Mouse (Mus musculus) liver, embryonic 15.5 days (tissue): ENCODE data around the gene Tmem176a. TPM values are rescaled to one million over a fixed set of nuclear protein-coding genes. Genes with fewer than 3 reads are reported as not detected.

Experiments
- ATAC-seq: fragments of 200-750 bp; cut with Nextera tagmentation; 2 replicates; pipeline ENCODE4 v1.8.0; 2017; ENCODE audit warnings: moderate number of reproducible peaks, mild to moderate bottlenecking, moderate library complexity; ENCODE audit not compliant: insufficient read depth
- H3K27ac ChIP-seq: fragments of 300-500 bp; sonication (generic); replicated peaks from 2 replicates; pipeline ENCODE4 v1.5.1; 2015; ENCODE audit warnings: mild to moderate bottlenecking, inconsistent platforms
- H3K27me3 ChIP-seq: fragments of 300-500 bp; sonication (generic); 2 replicates; pipeline ENCODE4 v1.6.1; 2015; ENCODE audit warnings: mild to moderate bottlenecking, inconsistent platforms
- H3K36me3 ChIP-seq: fragments of 300-500 bp; sonication (generic); replicated peaks from 2 replicates; pipeline ENCODE4 v1.6.1; 2015; ENCODE audit warnings: moderate library complexity, mild to moderate bottlenecking, inconsistent platforms
- H3K4me1 ChIP-seq: fragments of 300-500 bp; sonication (generic); replicated peaks from 2 replicates; pipeline ENCODE4 v1.6.1; 2015; ENCODE audit warnings: inconsistent platforms
- H3K4me2 ChIP-seq: fragments of 300-500 bp; sonication (generic); 2 replicates; pipeline ENCODE4 v1.6.1; 2015; ENCODE audit warnings: moderate library complexity, mild to moderate bottlenecking, inconsistent platforms
- H3K4me3 ChIP-seq: fragments of 300-500 bp; sonication (generic); replicated peaks from 2 replicates; pipeline ENCODE4 v1.5.1; 2015; ENCODE audit warnings: mild to moderate bottlenecking, inconsistent platforms
- H3K9ac ChIP-seq: fragments of 300-500 bp; sonication (generic); 2 replicates; pipeline ENCODE4 v1.6.1; 2015; ENCODE audit warnings: moderate library complexity, mild to moderate bottlenecking, inconsistent platforms
- H3K9me3 ChIP-seq: fragments of 300-500 bp; sonication (generic); replicated peaks from 2 replicates; pipeline ENCODE4 v1.6.1; 2016; ENCODE audit warnings: inconsistent platforms
- WGBS: fragments of 180-500 bp; shearing (Covaris S2); methylation state at CpG from one replicate; pipeline ENCODE4 v1.1.7; 2015; ENCODE audit warnings: mixed read lengths; ENCODE audit not compliant: insufficient replicate concordance; 5-methylcytosine and 5-hydroxymethylcytosine counted together
- polyA plus RNA-seq: library from polyadenylated mRNA; unstranded; fragments of >200 nt; fragmentation: Nextera tagmentation; extraction: Ambion mirVana; gene quantifications from 2 replicates; pipeline ENCODE4 v1.2.1, GENCODE M21; 2015

Gene Tmem176a
- polyA plus RNA-seq, 1 experiment from 2014 or later: 119 TPM

- Histone ChIP-seq H3K4me1 (no peaks in the 10 kb centered on the region), H3K4me2 (no peak overlapping the region), H3K4me3 (no peak overlapping the region), H3K27me3 (no peaks in the 10 kb centered on the region), H3K36me3 (no peaks in the 10 kb centered on the region), H3K9ac (no peak overlapping the region), H3K27ac (no peak overlapping the region), H3K9me3 (no peaks in the 10 kb centered on the region)
- 50% methylated on average over 8 of the region's 8 CpGs for WGBS
- no peak for ATAC-seq
These were observed 54.5 kb downstream of the Tmem176a start for GRCm38 (mm10) chr6:48894938-48895818.

DNA sequence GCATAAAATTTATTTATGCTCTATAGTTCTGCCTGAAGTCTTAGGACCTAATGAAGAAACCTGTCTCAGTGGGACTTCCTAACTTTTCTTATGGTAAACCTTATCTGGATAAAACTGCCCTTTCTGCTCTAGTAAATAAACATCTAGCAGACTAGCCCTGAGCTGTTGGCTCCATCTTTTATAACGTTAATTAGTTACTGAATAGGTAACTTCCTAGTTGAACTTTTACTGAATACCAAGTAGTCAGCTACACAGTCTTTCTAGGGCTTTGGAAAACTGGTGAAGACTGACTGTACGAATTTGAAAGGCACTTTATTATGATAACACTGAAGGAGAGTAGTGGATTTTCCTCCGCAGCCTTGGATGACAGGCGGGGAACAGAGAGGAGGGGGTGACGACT lies 55.2 kb downstream of the Tmem176a start:
- WGBS: 68% methylated on average over 5 of the region's 5 CpGs
- Histone ChIP-seq H3K9ac (no peak overlapping the region), H3K4me2 (no peak overlapping the region), H3K9me3 (no peaks in the 10 kb centered on the region), H3K27me3 (no peaks in the 10 kb centered on the region), H3K4me3 (no peak overlapping the region), H3K36me3 (no peaks in the 10 kb centered on the region), H3K4me1 (no peaks in the 10 kb centered on the region), H3K27ac (no peak overlapping the region)
- no peak for ATAC-seq

Other genes with a start within 250 kb of the Tmem176a start
- 9.9 and 12.4 TPM in 2 replicates for gene Repin1, start 247.0 kb upstream of the Tmem176a start, polyA plus RNA-seq
- gene Gm44965, start 247.0 kb upstream of the Tmem176a start, polyA plus RNA-seq: not detected in 2 replicates
- 1.7 and 1.9 TPM in 2 replicates for gene Zfp775, start 238.9 kb upstream of the Tmem176a start, polyA plus RNA-seq
- gene AI854703, start 214.2 kb upstream of the Tmem176a start, polyA plus RNA-seq: 0.18 and 0.24 TPM in 2 replicates
- 0.81 and 0.92 TPM in 2 replicates for gene Gimap8, start 193.7 kb upstream of the Tmem176a start, polyA plus RNA-seq
- 7.5 and 9.5 TPM in 2 replicates for gene Gimap9, start 164.8 kb upstream of the Tmem176a start, polyA plus RNA-seq
- gene Gimap4, start 156.4 kb upstream of the Tmem176a start, polyA plus RNA-seq: 10.3 and 10.8 TPM in 2 replicates
- gene Gimap6, start 132.7 kb upstream of the Tmem176a start, polyA plus RNA-seq: 7.9 and 9.0 TPM in 2 replicates
- gene Gm28053, start 122.3 kb upstream of the Tmem176a start, polyA plus RNA-seq: 0.97 TPM in 1 of 2 replicates, not detected in the other
- gene Gimap7, start 122.3 kb upstream of the Tmem176a start, polyA plus RNA-seq: 0.07 TPM in 1 of 2 replicates, not detected in the other
- 5.4 and 6.8 TPM in 2 replicates for gene Gimap1, start 101.9 kb upstream of the Tmem176a start, polyA plus RNA-seq
- gene Gimap5, start 94.7 kb upstream of the Tmem176a start, polyA plus RNA-seq: 2.7 and 3.1 TPM in 2 replicates
- 0.05 and 0.30 TPM in 2 replicates for gene Gimap3, start 70.1 kb upstream of the Tmem176a start, polyA plus RNA-seq
- 182 and 213 TPM in 2 replicates for gene Tmem176b, start 577 bp downstream of the Tmem176a start, polyA plus RNA-seq
- gene Aoc1, start 32.0 kb downstream of the Tmem176a start, polyA plus RNA-seq: not detected in 2 replicates
- gene 1600015I10Rik, start 89.0 kb downstream of the Tmem176a start, polyA plus RNA-seq: not detected in 2 replicates
- gene Doxl2, start 134.0 kb downstream of the Tmem176a start, polyA plus RNA-seq: not detected in 2 replicates
- gene Svs1, start 145.9 kb downstream of the Tmem176a start, polyA plus RNA-seq: not detected in 2 replicates
- 0.52 and 0.64 TPM in 2 replicates for gene Gpnmb, start 195.6 kb downstream of the Tmem176a start, polyA plus RNA-seq
- gene Malsu1, start 232.9 kb downstream of the Tmem176a start, polyA plus RNA-seq: 26.8 and 33.3 TPM in 2 replicates